Mouse (Mus musculus): ENCODE data around the gene Tbx6.
A peak's percentile ranks its signal among the peaks of the same experiment; 100 is the strongest.

Tbx6 gene

DNA sequence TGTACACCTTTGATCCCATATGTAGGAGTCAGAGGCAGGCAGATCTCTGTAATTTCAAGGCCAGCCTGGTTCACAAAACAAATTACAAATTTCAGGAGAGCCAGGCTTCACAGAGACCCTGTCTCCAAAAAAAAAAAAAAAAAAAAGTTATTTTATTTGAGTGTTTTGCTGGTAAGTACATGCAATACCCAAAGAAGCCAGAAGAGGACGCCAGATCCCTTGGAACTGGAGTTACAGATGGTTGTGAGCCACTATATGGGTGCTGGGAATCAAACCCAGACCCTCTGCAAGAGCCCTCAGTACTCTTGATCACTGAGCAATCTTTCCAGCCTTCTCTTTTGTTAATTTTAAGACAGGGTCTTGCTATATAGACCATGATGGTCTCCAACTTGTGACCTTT, 37.5 kb downstream of the Tbx6 start:
- DNase-seq: no peak

DNA sequence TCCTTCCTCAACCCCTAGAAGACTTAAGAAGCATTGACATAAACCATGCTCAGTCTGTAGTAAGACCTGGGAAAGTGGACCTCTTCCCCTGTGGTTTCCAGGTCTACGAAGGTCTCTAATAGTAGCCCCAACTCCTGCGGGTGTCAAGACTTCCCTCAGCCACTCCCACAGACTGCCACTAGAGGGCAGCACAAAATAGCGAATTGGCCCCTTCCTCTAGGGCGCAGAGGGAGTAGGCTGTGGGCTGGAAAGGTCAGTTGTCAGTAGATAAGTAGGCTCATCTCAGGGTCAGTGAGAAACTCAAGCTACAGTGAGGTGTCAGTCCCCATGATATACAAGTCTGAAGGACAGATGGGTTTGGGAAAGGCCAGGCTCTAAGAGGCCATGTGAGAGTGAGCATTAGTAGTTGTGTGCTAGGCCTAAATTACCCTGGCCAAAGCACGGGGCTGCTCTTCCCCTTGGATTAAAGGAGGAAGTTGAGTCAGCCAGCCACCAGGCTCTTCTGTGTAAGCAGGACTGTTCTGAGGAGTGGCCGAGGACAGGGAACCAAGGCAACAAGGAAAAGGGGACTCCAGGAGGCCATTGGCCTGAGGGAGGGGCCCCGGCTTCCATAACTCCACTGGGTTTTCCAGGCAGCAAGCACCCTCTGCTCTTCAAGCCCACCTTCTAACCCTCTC, 40.7 kb downstream of the Tbx6 start:
- peak; percentile 81 for DNase-seq

DNA sequence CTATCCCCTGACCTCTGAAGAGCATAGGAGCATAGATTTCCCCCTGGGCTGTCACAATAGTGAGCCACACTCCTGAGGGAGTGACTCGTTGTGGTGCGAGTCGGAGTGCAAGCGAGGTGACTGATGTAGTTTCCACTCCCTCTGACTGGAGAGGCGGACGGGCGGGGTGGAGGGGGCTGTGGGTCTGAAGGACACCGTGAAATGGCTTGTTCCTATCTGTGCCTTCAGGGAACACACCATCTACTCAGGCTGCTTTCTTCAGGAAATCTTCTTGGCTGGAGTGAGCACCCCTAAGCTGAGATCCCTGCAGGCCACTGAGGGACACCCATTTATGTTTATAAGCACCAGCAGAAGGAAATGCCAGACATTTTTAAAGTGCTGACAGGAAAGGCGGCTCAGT, 41.5 kb downstream of the Tbx6 start:
- no peak for DNase-seq

DNA sequence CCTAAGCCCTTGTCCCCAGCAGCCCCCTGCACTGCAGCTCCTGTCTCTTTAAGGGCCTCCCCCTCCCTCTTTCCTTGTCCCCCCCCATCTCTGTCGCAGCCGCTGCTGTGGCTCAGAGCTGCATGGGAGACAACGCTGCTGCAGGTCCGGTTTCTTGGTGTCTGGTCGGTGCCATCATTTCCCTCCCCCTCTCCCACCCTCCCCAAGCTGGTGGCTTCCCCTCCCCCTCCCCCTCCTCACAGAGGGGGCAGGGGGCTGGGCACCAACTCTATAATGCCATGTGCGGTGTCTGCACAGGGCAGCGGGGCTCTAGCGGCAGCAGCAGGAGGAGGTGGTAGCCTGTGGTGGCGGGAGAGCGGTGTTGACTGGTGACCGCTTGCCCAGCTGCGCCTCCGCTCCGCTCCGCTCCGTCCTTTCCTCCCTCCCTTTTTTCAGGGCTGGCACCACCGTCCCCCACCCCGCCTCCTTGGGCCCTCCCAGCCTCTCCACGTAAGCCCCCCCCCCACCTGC, 42.0 kb downstream of the Tbx6 start:
- no peak for DNase-seq

DNA sequence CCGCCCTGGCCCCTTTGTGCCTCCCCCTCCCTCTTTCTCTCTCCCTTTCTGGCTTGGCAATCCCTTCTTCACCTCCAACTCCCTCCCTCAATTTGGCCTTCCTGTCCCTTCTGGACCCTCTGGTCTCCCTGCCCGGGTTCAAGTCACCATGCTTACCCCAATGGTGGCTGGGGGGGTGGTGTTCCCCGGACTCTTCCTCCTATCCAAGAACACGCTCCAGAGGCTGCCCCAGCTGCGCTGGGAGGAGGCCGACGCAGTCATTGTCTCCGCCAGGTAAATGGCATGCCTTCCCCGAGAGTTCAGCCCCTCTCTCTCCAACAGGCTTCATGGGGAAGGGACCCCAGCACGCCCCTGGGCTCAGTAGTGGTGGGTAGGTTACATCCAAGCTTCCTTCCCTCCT, 42.7 kb downstream of the Tbx6 start:
- no peak for DNase-seq

DNA sequence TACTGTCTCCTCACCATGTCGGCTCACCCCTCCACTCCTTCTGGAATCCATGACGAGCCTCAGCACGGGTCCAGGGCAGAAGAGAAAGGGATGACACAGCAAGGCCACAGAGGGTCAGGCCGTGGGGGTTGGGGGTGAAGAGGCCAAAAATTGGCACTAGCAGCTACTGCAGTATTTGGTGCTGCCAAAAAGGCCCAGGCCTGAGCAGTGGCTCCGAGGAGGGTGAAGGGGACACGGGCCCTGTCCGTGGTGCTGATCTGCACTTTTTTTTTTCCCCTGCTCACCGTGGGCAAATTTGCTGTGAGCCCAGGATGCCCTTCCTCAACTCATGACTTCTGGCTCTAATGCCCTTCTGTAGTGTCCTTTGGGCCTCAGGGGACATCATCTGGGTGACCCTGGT, 44.1 kb downstream of the Tbx6 start:
- no peak for DNase-seq

DNA sequence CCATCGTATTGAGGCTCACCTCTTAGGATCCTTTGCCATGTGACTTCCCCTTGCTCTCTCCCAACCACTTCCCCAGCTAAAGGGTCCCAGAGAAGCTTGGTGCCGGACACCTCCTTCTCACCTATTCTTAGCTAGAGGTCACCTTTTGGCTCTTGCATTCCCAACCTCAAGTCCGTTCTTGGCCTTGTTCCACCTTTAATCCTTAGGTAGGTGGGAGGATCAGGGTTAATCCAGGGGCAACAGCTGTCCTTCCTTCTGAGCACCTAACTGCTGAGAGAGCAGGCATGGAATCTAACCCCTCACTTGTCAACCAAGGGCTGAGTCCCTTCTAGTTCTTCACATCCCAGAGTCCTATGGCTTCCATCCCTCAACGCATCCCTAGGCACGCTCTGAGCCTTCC, 44.7 kb downstream of the Tbx6 start:
- DNase-seq: no peak

DNA sequence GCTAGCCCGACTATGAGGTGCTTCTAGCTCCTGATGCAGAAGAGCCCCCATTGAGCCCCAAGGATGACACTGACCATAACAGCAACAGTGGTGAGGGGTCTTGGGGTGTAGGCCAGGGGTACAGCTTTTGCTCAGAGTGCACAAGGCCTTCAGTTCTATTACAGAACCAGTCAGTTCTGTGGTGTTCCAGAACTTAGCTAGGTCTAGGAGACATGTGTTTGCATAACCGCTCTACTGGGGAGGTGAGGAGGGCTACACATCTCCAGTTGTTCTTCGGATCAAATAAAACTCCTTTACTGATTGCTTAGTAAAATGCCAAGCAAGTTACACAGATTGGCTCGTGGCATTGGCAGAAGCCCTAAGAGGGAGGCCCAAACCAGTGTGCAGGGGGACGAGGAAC, 50.3 kb downstream of the Tbx6 start, which contains the start of gene 4930451I11Rik:
Gene 4930451I11Rik, minus strand, starts transcription at position 101 of the 400 bp plus-strand sequence.
- no peak for DNase-seq

DNA sequence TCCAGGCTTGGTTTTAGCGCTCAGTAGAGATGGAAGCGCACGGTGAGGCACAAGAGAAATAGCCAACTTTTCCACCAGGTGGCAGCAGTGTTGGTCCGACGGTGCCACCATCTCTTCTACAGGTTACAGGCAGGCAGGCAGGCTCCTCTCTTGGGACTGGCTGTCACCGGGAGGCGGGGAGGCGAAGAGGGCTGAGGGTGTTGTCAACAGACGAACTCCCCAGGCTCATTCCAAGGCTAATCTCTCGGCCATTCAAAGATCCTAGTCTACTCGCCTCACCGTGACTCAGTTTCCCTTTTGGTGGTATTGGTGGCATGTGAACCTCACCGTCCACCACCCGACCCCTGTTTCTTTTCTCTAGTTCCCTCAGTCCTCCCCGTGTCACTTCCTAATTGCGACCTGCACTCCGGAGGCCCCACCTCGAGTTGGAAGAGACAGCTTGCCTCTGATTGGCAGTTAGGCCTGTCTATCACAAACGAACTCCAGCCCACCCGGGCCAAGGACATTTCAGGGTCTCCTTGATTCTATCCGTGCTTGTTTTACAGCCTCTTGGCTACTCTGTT, 50.8 kb downstream of the Tbx6 start:
- DNase-seq: peak; percentile 87

DNA sequence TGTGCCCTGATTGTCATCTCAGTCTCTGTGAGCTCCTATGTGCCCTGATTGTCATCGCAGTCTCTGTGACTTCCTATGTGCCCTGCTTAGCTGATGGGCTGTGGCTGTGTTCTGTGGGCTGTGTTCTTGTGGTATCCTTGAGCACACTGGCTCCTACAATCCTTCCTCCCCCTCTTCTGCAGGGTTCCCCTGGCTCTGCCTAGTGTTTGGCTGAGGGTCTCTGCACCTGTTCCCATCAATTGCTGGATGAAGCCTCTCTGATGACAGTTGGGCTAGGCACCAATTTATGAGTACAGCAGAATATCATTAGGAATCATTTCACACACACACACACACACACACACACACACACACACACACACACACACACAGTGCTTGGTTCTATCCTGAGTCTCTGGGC, 52.0 kb downstream of the Tbx6 start:
- no peak for DNase-seq
